12 mouse cellular contexts compared by ENCODE assay signal in genomic region chr3:98105496-98105895, GRCm38 (mm10). TPM values are rescaled to one million over a fixed set of nuclear protein-coding genes. Genes with fewer than 3 reads are reported as not detected.
DNase-seq lines count a peak whose midpoint lies in the region; ATAC-seq and TF ChIP-seq lines count a peak whose summit lies in the region.
"Had no signal": no experiment of that assay in that cellular context is flagged by ENCODE, and none has a peak within 500 bp of the region (broad histone marks: within the 10 kb centered on the region; RNA-seq: fewer than 3 reads in every experiment).

No protein-coding gene starts in this region.

- DNase-seq in heart, adult 11 months, result no peak
- no peak for DNase-seq in neural tube, embryonic 11.5 days (ENCODE audit: low spot score)
- no peak for DNase-seq in neural tube, embryonic 10.5 days (ENCODE audit: extremely low spot score, low spot score)
- DNase-seq in limb, embryonic 14.5 days (ENCODE audit: low spot score), result no peak
- no peak for DNase-seq in right cerebral cortex, postnatal 14 days
- DNase-seq in spleen, postnatal 14 days (ENCODE audit: low spot score in 2 of 2), result no peak
- DNase-seq in gastrocnemius, postnatal 36 days, result no peak
- DNase-seq: cerebellum, adult 11 months had no signal

- intact Hi-C loops in gastrocnemius, postnatal 36 days (cut with DNase I), result no loop called here

- TF ChIP-seq POLR2A in limb, embryonic 14.5 days (IDR thresholded peaks at IDR 0.05; ENCODE audit: borderline replicate concordance, extremely low read depth, insufficient read depth, insufficient read length), result no peak

- no peak overlapping the region for H3K9ac ChIP-seq in heart, embryonic 12.5 days
- H3K9ac ChIP-seq in neural tube, embryonic 11.5 days (ENCODE audit: low read length), result no peak overlapping the region
- no peak overlapping the region for H3K9ac ChIP-seq in limb, embryonic 14.5 days (ENCODE audit: low read depth, low read length, severe bottlenecking)
- H3K9ac ChIP-seq: liver, embryonic 14.5 days had no signal

- ATAC-seq in heart, embryonic 12.5 days (ENCODE audit: insufficient number of reproducible peaks, low FRiP score), result no peak
- 0 out of 2 replicates have a peak, but pooled peaks have one; percentile 6 for ATAC-seq in neural tube, embryonic 11.5 days (ENCODE audit: insufficient read depth, low FRiP score, low TSS enrichment)
- no peak for ATAC-seq in limb, embryonic 14.5 days (ENCODE audit: low FRiP score, low read depth)

- no peaks in the 10 kb centered on the region for H3K27me3 ChIP-seq in heart, embryonic 12.5 days (replicated peaks)
- H3K27me3 ChIP-seq in neural tube, embryonic 11.5 days (ENCODE audit: control insufficient read depth, insufficient read depth, low read length), result no peaks in the 10 kb centered on the region
- no peaks in the 10 kb centered on the region for H3K27me3 ChIP-seq in limb, embryonic 14.5 days (ENCODE audit: control insufficient read depth, insufficient read depth, low read length)

- 87% methylated on average over 6 of the region's 6 CpGs for WGBS in heart, embryonic 12.5 days
- WGBS in neural tube, embryonic 11.5 days, result 73% methylated on average over 6 of the region's 6 CpGs
- 85% methylated on average over 6 of the region's 6 CpGs for WGBS in limb, embryonic 14.5 days

- peaks cover 82% of the 10 kb centered on the region for H3K36me3 ChIP-seq in heart, embryonic 12.5 days
- peaks cover 10% of the 10 kb centered on the region for H3K36me3 ChIP-seq in neural tube, embryonic 11.5 days (ENCODE audit: control insufficient read depth, insufficient read depth, low read length)
- H3K36me3 ChIP-seq in limb, embryonic 14.5 days (ENCODE audit: control insufficient read depth, insufficient read depth, low read length), result peaks cover 84% of the 10 kb centered on the region

- H3K4me2 ChIP-seq in heart, embryonic 12.5 days, result no peak overlapping the region
- H3K4me2 ChIP-seq in neural tube, embryonic 11.5 days (ENCODE audit: low read depth), result no peak overlapping the region
- H3K4me2 ChIP-seq in limb, embryonic 14.5 days (replicated peaks; ENCODE audit: low read depth, low read length, severe bottlenecking), result no peak overlapping the region

- H3K27ac ChIP-seq in heart, embryonic 12.5 days (ENCODE audit: poor library complexity, severe bottlenecking), result peak overlapping the region; percentile 45
- peak overlapping the region; percentile 51; the same call in 1 of the 2 replicates for H3K27ac ChIP-seq in neural tube, embryonic 11.5 days (ENCODE audit: low read depth, low read length)
- H3K27ac ChIP-seq in limb, embryonic 14.5 days (replicated peaks; ENCODE audit: low read depth, low read length), result peak overlapping the region; percentile 63
- H3K27ac ChIP-seq: liver, embryonic 14.5 days had no signal

- H3K4me3 ChIP-seq in heart, embryonic 12.5 days, result no peak overlapping the region
- no peak overlapping the region for H3K4me3 ChIP-seq in neural tube, embryonic 11.5 days (ENCODE audit: low read depth, low read length)
- H3K4me3 ChIP-seq in limb, embryonic 14.5 days (replicated peaks; ENCODE audit: low read length), result no peak overlapping the region

- H3K9me3 ChIP-seq in heart, embryonic 12.5 days (replicated peaks), result peaks cover 13% of the 10 kb centered on the region
- no peaks in the 10 kb centered on the region for H3K9me3 ChIP-seq in neural tube, embryonic 11.5 days (ENCODE audit: control insufficient read depth, low read length)
- H3K9me3 ChIP-seq in limb, embryonic 14.5 days (ENCODE audit: control insufficient read depth, low read length), result peaks cover 6% of the 10 kb centered on the region

- H3K4me1 ChIP-seq in heart, embryonic 12.5 days (replicated peaks), result no peaks in the 10 kb centered on the region
- peaks cover 26% of the 10 kb centered on the region for H3K4me1 ChIP-seq in neural tube, embryonic 11.5 days (ENCODE audit: control insufficient read depth, insufficient read depth, low read length)
- H3K4me1 ChIP-seq in limb, embryonic 14.5 days (ENCODE audit: control insufficient read depth, insufficient read depth, low read length), result peaks cover 55% of the 10 kb centered on the region

RNA-seq across cellular contexts. Expression of gene Adam30, which starts 54.9 kb away (rescaled TPM):
- polyA plus RNA-seq in heart, embryonic 12.5 days (2016; fragmentation: Nextera tagmentation; extraction: Ambion mirVana), result not detected in 2 replicates
- polyA plus RNA-seq in neural tube, embryonic 11.5 days (2014; fragmentation: Nextera tagmentation; extraction: Ambion mirVana), result not detected in 2 replicates
- polyA plus RNA-seq in limb, embryonic 14.5 days (2012; rRNA removed), result 0.03 TPM in 1 of 2 replicates, not detected in the other
- polyA plus RNA-seq in limb, embryonic 14.5 days (2014; fragmentation: Nextera tagmentation; extraction: Ambion mirVana), result not detected in 2 replicates
- not detected for total RNA-seq in gastrocnemius, postnatal 36 days (2021)
- total RNA-seq: adrenal gland, adult 18-20 months; gastrocnemius, postnatal 4 days had no signal
- polyA plus RNA-seq: liver, embryonic 14.5 days had no signal
